Mouse (Mus musculus) hindbrain, embryonic 11.5 days (tissue): ENCODE results near the gene Hexim2. TPM values are rescaled to one million over a fixed set of nuclear protein-coding genes. Genes with fewer than 3 reads are reported as not detected.
A peak's percentile ranks its signal among the peaks of the same experiment; 100 is the strongest.

ENCODE experiments used
- ATAC-seq: fragments of 200-750 bp; cut with Nextera tagmentation; 2 replicates; pipeline ENCODE4 v1.8.0; 2017; ENCODE audit warnings: mild to moderate bottlenecking, moderate TSS enrichment, moderate library complexity; ENCODE audit not compliant: low FRiP score
- DNase-seq: peaks from one replicate; pipeline ENCODE4 v3.0.0-alpha.2; 2015; ENCODE audit warnings: low spot score
- H3K27ac ChIP-seq: fragments of 300-500 bp; sonication (generic); 2 replicates; pipeline ENCODE4 v1.5.1; 2014; ENCODE audit warnings: mild to moderate bottlenecking, low read depth, low read length
- H3K27me3 ChIP-seq: fragments of 300-500 bp; sonication (generic); 2 replicates; pipeline ENCODE4 v1.6.1; 2014; ENCODE audit warnings: mild to moderate bottlenecking, low read length, moderate library complexity, mixed read lengths; ENCODE audit not compliant: control insufficient read depth, insufficient read depth
- H3K36me3 ChIP-seq: fragments of 300-500 bp; sonication (generic); 2 replicates; pipeline ENCODE4 v1.6.1; 2014; ENCODE audit warnings: mild to moderate bottlenecking, low read length, moderate library complexity, mixed read lengths; ENCODE audit not compliant: control insufficient read depth, insufficient read depth
- H3K4me1 ChIP-seq: fragments of 300-500 bp; sonication (generic); replicated peaks from 2 replicates; pipeline ENCODE4 v1.6.1; 2014; ENCODE audit warnings: low read length, mixed read lengths; ENCODE audit not compliant: control insufficient read depth, insufficient read depth
- H3K4me2 ChIP-seq: fragments of 300-500 bp; sonication (generic); replicated peaks from 2 replicates; pipeline ENCODE4 v1.6.1; 2014; ENCODE audit warnings: mild to moderate bottlenecking, low read depth, low read length
- H3K4me3 ChIP-seq: fragments of 300-500 bp; sonication (generic); 2 replicates; pipeline ENCODE4 v1.5.1; 2014; ENCODE audit warnings: low read depth, low read length
- H3K9ac ChIP-seq: fragments of 300-500 bp; sonication (generic); 2 replicates; pipeline ENCODE4 v1.6.1; 2014; ENCODE audit warnings: low read depth, low read length
- H3K9me3 ChIP-seq: fragments of 300-500 bp; sonication (generic); 2 replicates; pipeline ENCODE4 v1.6.1; 2016; ENCODE audit warnings: low read length; ENCODE audit not compliant: control insufficient read depth
- WGBS: fragments of 180-500 bp; shearing (Covaris S2); extraction: QIAGEN DNeasy Blood & Tissue Kit; methylation state at CpG from one replicate; pipeline ENCODE4 v1.1.7; 2014; 5-methylcytosine and 5-hydroxymethylcytosine counted together
- polyA plus RNA-seq: library from polyadenylated mRNA; unstranded; fragments of >200 nt; fragmentation: Nextera tagmentation; extraction: Ambion mirVana; gene quantifications from 2 replicates; pipeline ENCODE4 v1.2.1, GENCODE M21; 2014

Hexim2 gene
- polyA plus RNA-seq, 1 experiment from 2014 or later, result 5.2 TPM

GRCm38 (mm10) chr11:103099352-103099940 is 32.8 kb upstream of the Hexim2 start:
- H3K9me3 ChIP-seq, result no peaks in the 10 kb centered on the region
- ATAC-seq (no peak), DNase-seq (no peak)
- H3K4me3 ChIP-seq, result no peak overlapping the region
- no peak overlapping the region for H3K27ac ChIP-seq
- H3K27me3 ChIP-seq, result peaks cover 32% of the 10 kb centered on the region
- no peaks in the 10 kb centered on the region for H3K36me3 ChIP-seq
- H3K4me2 ChIP-seq, result no peak overlapping the region
- WGBS, result 51% methylated on average over 12 of the region's 12 CpGs
- H3K4me1 ChIP-seq, result 0 out of 2 replicates have a peak, but pooled peaks cover 2% of the 10 kb centered on the region
- no peak overlapping the region for H3K9ac ChIP-seq

- DNase-seq (no peak), ATAC-seq (no peak)
- Histone ChIP-seq H3K9me3 (no peaks in the 10 kb centered on the region), H3K4me2 (no peak overlapping the region), H3K9ac (no peak overlapping the region), H3K36me3 (no peaks in the 10 kb centered on the region), H3K27ac (no peak overlapping the region), H3K4me3 (no peak overlapping the region), H3K4me1 (0 out of 2 replicates have a peak, but pooled peaks cover 2% of the 10 kb centered on the region), H3K27me3 (peaks cover 32% of the 10 kb centered on the region)
- WGBS, result 74% methylated on average over 8 of the region's 8 CpGs
These were observed 31.9 kb upstream of the Hexim2 start for GRCm38 (mm10) chr11:103100361-103100760.

GRCm38 (mm10) chr11:103101481-103101865 is 30.8 kb upstream of the Hexim2 start, which contains the start of the genes Plcd3 and Acbd4:
Gene Plcd3, minus strand, starts transcription at chr11:103101658.
Gene Acbd4, plus strand, starts transcription at chr11:103101682.
- ATAC-seq (peak; percentile 30; the same call in 1 of the 2 replicates), DNase-seq (no peak)
- Histone ChIP-seq H3K27me3 (peaks cover 32% of the 10 kb centered on the region), H3K9me3 (no peaks in the 10 kb centered on the region), H3K4me2 (peak within 1 kb of the TSS; percentile 84), H3K27ac (no peak within 1 kb of the TSS), H3K4me3 (peak within 1 kb of the TSS; percentile 41), H3K9ac (peak within 1 kb of the TSS; percentile 38; the same call in 1 of the 2 replicates), H3K36me3 (no peaks in the 10 kb centered on the region), H3K4me1 (0 out of 2 replicates have a peak, but pooled peaks cover 2% of the 10 kb centered on the region)
- WGBS, result under 1% methylated on average over 34 of the region's 34 CpGs

- peaks cover 32% of the 10 kb centered on the region for H3K27me3 ChIP-seq
- peak overlapping the region; percentile 41 for H3K4me3 ChIP-seq
- ATAC-seq (peak; percentile 39; the same call in 1 of the 2 replicates), DNase-seq (peak; percentile 74)
- H3K4me2 ChIP-seq, result peak overlapping the region; percentile 84
- WGBS, result 4% methylated on average over 30 of the region's 30 CpGs
- H3K9ac ChIP-seq, result peak overlapping the region; percentile 38; the same call in 1 of the 2 replicates
- no peaks in the 10 kb centered on the region for H3K36me3 ChIP-seq
- H3K27ac ChIP-seq, result no peak overlapping the region
- no peaks in the 10 kb centered on the region for H3K9me3 ChIP-seq
- 0 out of 2 replicates have a peak, but pooled peaks cover 2% of the 10 kb centered on the region for H3K4me1 ChIP-seq
These were observed 30.2 kb upstream of the Hexim2 start for GRCm38 (mm10) chr11:103101866-103102501.

- Histone ChIP-seq H3K9ac (no peak overlapping the region), H3K27me3 (peaks cover 32% of the 10 kb centered on the region)
These were observed 29.4 kb upstream of the Hexim2 start for GRCm38 (mm10) chr11:103102725-103103349.

GRCm38 (mm10) chr11:103103621-103104020 is 28.6 kb upstream of the Hexim2 start:
- Histone ChIP-seq H3K27ac (no peak overlapping the region), H3K9me3 (no peaks in the 10 kb centered on the region), H3K9ac (no peak overlapping the region), H3K4me1 (0 out of 2 replicates have a peak, but pooled peaks cover 2% of the 10 kb centered on the region), H3K36me3 (no peaks in the 10 kb centered on the region), H3K4me3 (no peak overlapping the region), H3K4me2 (no peak overlapping the region; the same call in 1 of the 2 replicates), H3K27me3 (peaks cover 29% of the 10 kb centered on the region)
- no peak for DNase-seq
- no peak for ATAC-seq
- 57% methylated on average over 8 of the region's 8 CpGs for WGBS

More at GRCm38 (mm10) chr11:103102725-103103349, 29.4 kb upstream of the Hexim2 start:
- Histone ChIP-seq H3K9me3 (no peaks in the 10 kb centered on the region), H3K36me3 (no peaks in the 10 kb centered on the region), H3K27ac (no peak overlapping the region), H3K4me3 (peak overlapping the region; percentile 17), H3K4me1 (0 out of 2 replicates have a peak, but pooled peaks cover 2% of the 10 kb centered on the region), H3K4me2 (peak overlapping the region; percentile 84)
- 1% methylated on average over 35 of the region's 35 CpGs for WGBS
- ATAC-seq, result peak; percentile 79
- peak; percentile 98 for DNase-seq

- ATAC-seq, result no peak
- H3K9ac ChIP-seq, result no peak overlapping the region
- no peak overlapping the region for H3K4me3 ChIP-seq
- H3K9me3 ChIP-seq, result no peaks in the 10 kb centered on the region
- no peak overlapping the region for H3K27ac ChIP-seq
- 85% methylated on average over 7 of the region's 7 CpGs for WGBS
- no peak for DNase-seq
- H3K4me2 ChIP-seq, result no peak overlapping the region
- no peaks in the 10 kb centered on the region for H3K36me3 ChIP-seq
- H3K27me3 ChIP-seq, result peaks cover 25% of the 10 kb centered on the region
- H3K4me1 ChIP-seq, result 0 out of 2 replicates have a peak, but pooled peaks cover 2% of the 10 kb centered on the region
These were observed 27.8 kb upstream of the Hexim2 start for GRCm38 (mm10) chr11:103104469-103104868.

- no peak for ATAC-seq
These were observed 27.0 kb upstream of the Hexim2 start for GRCm38 (mm10) chr11:103105180-103105725.

More at GRCm38 (mm10) chr11:103105180-103105725, 27.0 kb upstream of the Hexim2 start:
- WGBS, result 56% methylated on average over 14 of the region's 14 CpGs
- H3K4me2 ChIP-seq, result no peak overlapping the region
- DNase-seq, result no peak
- H3K4me3 ChIP-seq, result no peak overlapping the region
- no peak overlapping the region for H3K27ac ChIP-seq
- no peaks in the 10 kb centered on the region for H3K9me3 ChIP-seq
- H3K9ac ChIP-seq, result no peak overlapping the region
- H3K27me3 ChIP-seq, result peaks cover 18% of the 10 kb centered on the region
- 0 out of 2 replicates have a peak, but pooled peaks cover 2% of the 10 kb centered on the region for H3K4me1 ChIP-seq
- no peaks in the 10 kb centered on the region for H3K36me3 ChIP-seq
